Mouse (Mus musculus): ENCODE results near the gene Eprs. TPM values are rescaled to one million over a fixed set of nuclear protein-coding genes. Genes with fewer than 3 reads are reported as not detected.

Gene Eprs
- total RNA-seq, 2 experiments from 2014 or later: 82.0 to 88.0 TPM

GRCm38 (mm10) chr1:185451495-185451894 is 88.7 kb downstream of the Eprs start:
- DNase-seq: no peak

GRCm38 (mm10) chr1:185452461-185452860 is 89.6 kb downstream of the Eprs start:
- DNase-seq: no peak

GRCm38 (mm10) chr1:185454144-185454543 is 91.3 kb downstream of the Eprs start:
- DNase-seq: no peak

- DNase-seq: peak; percentile 12
Measured at GRCm38 (mm10) chr1:185454575-185454954, 91.7 kb downstream of the Eprs start, which contains the start of gene Slc30a10. Slc30a10 (plus strand) TSS chr1:185454848.

- DNase-seq: peak; percentile 7
Measured at GRCm38 (mm10) chr1:185454955-185455701, 92.3 kb downstream of the Eprs start.

GRCm38 (mm10) chr1:185456327-185456726 is 93.5 kb downstream of the Eprs start:
- DNase-seq: no peak

- no peak for DNase-seq
Measured at GRCm38 (mm10) chr1:185460096-185460495, 97.3 kb downstream of the Eprs start.

GRCm38 (mm10) chr1:185462889-185463288 is 100.0 kb downstream of the Eprs start:
- no peak for DNase-seq

- no peak for DNase-seq
Measured at GRCm38 (mm10) chr1:185469551-185470021, 106.7 kb downstream of the Eprs start.

GRCm38 (mm10) chr1:185472025-185472720 is 109.3 kb downstream of the Eprs start:
- DNase-seq: no peak

- no peak for DNase-seq
Measured at GRCm38 (mm10) chr1:185472730-185473129, 109.9 kb downstream of the Eprs start.

GRCm38 (mm10) chr1:185473437-185473836 is 110.6 kb downstream of the Eprs start:
- DNase-seq: no peak

Small RNA genes lying within 50 kb of the gene (microRNA-seq; reads per million reads assigned to microRNA genes)
- gene Mir194-1 (38.4 to 60.5 reads per million in 2 experiments), gene Mir215 (183 to 462 reads per million in 2 experiments)

Other genes starting within 250 kb of the Eprs start
- 10 to 100 TPM; 25.4 to 29.1 TPM for gene Rab3gap2, start 158.9 kb upstream of the Eprs start, total RNA-seq (2021)
- 10 to 100 TPM; 71.5 to 73.4 TPM for gene Iars2, start 33.6 kb upstream of the Eprs start, total RNA-seq (2021)
- 10 to 100 TPM; 27.8 to 29.8 TPM for gene Bpnt1, start 30.9 kb upstream of the Eprs start, total RNA-seq (2021)
- not detected for gene Slc30a10, start 91.8 kb downstream of the Eprs start, total RNA-seq (2021)